Mouse (Mus musculus): ENCODE results near the gene Tspan4.
A peak's percentile ranks its signal among the peaks of the same experiment; 100 is the strongest.
"Not testable (repeated sequence)": the region's sequence is repeated elsewhere in the genome, so short reads cannot be mapped to it uniquely, and the experiment has no call there.

Gene Tspan4

GRCm38 (mm10) chr7:141438201-141438968, 36.7 kb upstream of the Tspan4 start:
- peak; percentile 15; the same call in 1 of the 2 replicates for ATAC-seq (ENCODE audit: insufficient number of reproducible peaks, low FRiP score, low TSS enrichment)

GRCm38 (mm10) chr7:141439140-141439679, 35.8 kb upstream of the Tspan4 start:
- ATAC-seq (ENCODE audit: insufficient number of reproducible peaks, low FRiP score, low TSS enrichment) = no peak

- no peak for ATAC-seq (ENCODE audit: insufficient number of reproducible peaks, low FRiP score, low TSS enrichment)
Measured at GRCm38 (mm10) chr7:141439811-141440210, 35.2 kb upstream of the Tspan4 start.

- ATAC-seq (ENCODE audit: insufficient number of reproducible peaks, low FRiP score, low TSS enrichment) = no peak
Measured at GRCm38 (mm10) chr7:141440613-141441012, 34.4 kb upstream of the Tspan4 start.

DNA sequence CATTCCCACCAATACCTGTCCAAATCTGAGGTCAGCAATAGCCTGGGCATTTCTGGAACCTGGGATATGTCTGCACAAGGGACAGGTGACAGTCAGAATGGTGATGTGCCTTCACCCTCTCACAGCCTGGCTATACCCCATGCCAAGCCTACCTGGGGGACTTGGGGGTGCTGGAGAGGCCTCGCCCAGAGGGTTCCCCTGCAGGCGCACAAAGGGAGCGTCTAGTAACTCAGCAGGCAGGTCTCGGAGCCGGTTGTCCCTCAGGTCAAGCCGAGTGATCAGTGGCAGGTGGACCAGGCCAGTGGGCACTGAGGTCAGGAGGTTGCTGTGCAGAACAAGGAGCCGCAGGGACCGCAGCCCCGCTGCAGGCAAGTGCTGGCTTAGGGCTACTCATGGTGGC, 33.6 kb upstream of the Tspan4 start:
- no peak for ATAC-seq (ENCODE audit: insufficient number of reproducible peaks, low FRiP score, low TSS enrichment)

- ATAC-seq (ENCODE audit: insufficient number of reproducible peaks, low FRiP score, low TSS enrichment) = no peak
Measured at GRCm38 (mm10) chr7:141442199-141442598, 32.8 kb upstream of the Tspan4 start.

- ATAC-seq (ENCODE audit: insufficient number of reproducible peaks, low FRiP score, low TSS enrichment) = no peak
Measured at GRCm38 (mm10) chr7:141443081-141443821, 31.8 kb upstream of the Tspan4 start.

GRCm38 (mm10) chr7:141443828-141444237, 31.2 kb upstream of the Tspan4 start, which contains the start of gene Pidd1:
Gene Pidd1 (minus strand): TSS chr7:141444025.
- ATAC-seq (ENCODE audit: insufficient number of reproducible peaks, low FRiP score, low TSS enrichment) = no peak

DNA sequence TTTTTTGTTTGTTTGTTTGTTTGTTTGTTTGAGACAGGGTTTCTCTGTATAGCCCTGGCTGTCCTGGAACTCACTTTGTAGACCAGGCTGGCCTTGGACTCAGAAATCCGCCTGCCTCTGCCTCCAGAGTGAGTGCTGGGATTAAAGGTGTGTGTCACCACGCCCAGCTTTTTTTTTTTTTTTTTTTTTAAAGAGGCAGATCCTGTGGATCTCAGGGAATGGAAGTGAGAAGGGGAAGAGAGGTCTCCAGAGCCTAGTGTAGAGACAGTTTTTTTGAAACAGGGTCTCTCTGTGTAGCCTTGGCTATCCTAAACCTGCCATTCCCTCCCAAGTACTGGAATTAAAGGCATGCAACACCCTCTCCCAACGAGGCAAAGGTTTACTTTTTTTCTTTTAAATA, 28.7 kb upstream of the Tspan4 start:
- not testable (repeated sequence) for ATAC-seq (ENCODE audit: insufficient number of reproducible peaks, low FRiP score, low TSS enrichment)

DNA sequence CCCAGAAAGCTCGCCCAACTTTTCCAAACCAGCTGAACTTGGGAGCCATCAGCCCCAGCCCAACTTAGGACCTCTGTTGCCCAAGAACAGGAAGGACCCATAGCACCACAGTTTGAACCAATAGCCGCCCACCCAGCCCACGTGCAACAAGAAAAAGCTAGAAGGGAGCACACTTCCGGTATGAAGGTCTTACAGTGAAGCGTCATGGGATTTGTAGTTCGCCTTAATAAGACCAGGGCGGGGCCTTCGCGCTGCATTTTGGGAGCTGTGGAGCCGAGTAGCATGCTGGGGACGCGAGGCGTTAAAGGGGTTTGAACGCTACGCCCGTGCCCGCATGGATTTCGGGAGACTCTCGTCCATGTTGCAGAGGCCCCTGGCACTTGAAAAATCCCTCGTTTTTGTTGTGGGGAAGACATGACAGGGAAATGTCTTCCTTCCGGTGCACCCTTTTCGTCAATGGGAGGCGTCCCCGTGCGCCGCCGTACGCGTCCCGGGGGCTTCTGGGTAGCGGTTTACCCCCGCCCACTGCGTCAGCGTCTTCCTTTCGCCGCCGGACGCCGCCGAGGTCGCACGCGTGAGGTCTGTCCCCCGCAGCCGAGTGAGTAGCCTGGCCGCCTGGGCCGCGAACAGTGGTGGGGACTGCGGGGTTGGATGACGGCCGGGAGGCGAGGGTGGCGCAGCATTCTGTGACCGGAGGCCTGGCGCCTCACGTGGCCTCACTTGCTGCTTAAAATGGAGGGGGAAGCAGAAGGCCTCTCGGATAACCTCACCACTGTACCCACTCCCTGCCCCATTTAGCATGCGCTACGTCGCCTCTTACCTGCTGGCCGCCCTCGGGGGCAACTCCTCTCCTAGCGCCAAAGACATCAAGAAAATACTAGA, 27.7 kb upstream of the Tspan4 start, which contains the start of gene Rplp2:
TSS of gene Rplp2 (plus strand) at position 261 of the 882 bp plus-strand sequence.
- peak; percentile 88 for ATAC-seq (ENCODE audit: insufficient number of reproducible peaks, low FRiP score, low TSS enrichment)

- ATAC-seq (ENCODE audit: insufficient number of reproducible peaks, low FRiP score, low TSS enrichment) = no peak
Measured at GRCm38 (mm10) chr7:141451928-141452327, 23.1 kb upstream of the Tspan4 start.

DNA sequence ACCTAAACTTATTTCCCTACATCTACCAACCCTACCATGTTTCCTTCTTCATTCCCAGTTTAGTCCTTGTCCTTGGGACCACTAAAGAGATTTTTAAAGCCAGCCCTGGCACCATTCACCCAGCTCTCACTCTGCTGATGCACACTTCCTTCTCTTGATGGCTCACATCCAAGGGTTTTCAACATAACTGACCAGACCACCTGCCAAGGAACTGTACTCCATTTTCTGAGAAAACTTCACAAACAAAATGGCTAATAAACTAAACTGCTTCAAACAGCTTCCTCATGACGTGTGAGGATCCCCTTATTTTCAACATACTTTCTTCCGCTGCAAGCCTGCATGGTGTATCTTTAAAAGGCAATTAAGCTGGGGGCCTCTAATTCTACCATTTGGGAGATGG, 21.4 kb upstream of the Tspan4 start:
- ATAC-seq (ENCODE audit: insufficient number of reproducible peaks, low FRiP score, low TSS enrichment) = no peak

DNA sequence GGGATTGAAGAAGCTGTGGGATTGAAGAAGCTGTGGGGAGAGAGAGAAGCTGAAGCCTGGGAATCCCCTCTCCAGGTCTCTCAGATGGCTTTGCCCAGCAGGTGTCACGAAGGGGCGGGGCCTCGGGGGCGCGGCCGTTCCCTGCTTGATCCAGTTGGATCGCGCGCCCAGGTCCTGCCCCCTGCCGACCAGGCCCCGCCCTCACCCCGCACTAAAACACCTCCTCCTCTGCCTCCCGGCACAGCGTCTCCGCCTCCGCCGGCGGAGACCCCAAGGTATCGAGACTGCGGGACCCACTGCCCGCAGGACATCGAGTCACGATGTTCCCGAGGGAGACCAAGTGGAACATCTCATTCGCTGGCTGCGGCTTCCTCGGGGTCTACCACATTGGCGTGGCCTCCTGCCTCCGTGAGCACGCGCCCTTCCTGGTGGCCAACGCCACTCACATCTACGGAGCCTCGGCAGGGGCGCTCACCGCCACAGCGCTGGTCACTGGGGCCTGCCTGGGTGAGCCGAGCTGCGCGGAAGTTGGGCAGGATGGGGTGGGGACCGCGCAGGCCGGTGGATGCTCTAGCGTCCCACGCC, 20.0 kb upstream of the Tspan4 start, which contains the start of gene Pnpla2:
TSS of gene Pnpla2 (plus strand) at position 232 of the 585 bp plus-strand sequence.
- peak; percentile 16; the same call in 1 of the 2 replicates for ATAC-seq (ENCODE audit: insufficient number of reproducible peaks, low FRiP score, low TSS enrichment)

- ATAC-seq (ENCODE audit: insufficient number of reproducible peaks, low FRiP score, low TSS enrichment) = peak; percentile 13; the same call in 1 of the 2 replicates
Measured at GRCm38 (mm10) chr7:141455610-141456314, 19.3 kb upstream of the Tspan4 start.

- ATAC-seq (ENCODE audit: insufficient number of reproducible peaks, low FRiP score, low TSS enrichment) = no peak
Measured at GRCm38 (mm10) chr7:141456739-141457138, 18.3 kb upstream of the Tspan4 start.

- ATAC-seq (ENCODE audit: insufficient number of reproducible peaks, low FRiP score, low TSS enrichment) = no peak
Measured at GRCm38 (mm10) chr7:141457236-141457635, 17.8 kb upstream of the Tspan4 start.

DNA sequence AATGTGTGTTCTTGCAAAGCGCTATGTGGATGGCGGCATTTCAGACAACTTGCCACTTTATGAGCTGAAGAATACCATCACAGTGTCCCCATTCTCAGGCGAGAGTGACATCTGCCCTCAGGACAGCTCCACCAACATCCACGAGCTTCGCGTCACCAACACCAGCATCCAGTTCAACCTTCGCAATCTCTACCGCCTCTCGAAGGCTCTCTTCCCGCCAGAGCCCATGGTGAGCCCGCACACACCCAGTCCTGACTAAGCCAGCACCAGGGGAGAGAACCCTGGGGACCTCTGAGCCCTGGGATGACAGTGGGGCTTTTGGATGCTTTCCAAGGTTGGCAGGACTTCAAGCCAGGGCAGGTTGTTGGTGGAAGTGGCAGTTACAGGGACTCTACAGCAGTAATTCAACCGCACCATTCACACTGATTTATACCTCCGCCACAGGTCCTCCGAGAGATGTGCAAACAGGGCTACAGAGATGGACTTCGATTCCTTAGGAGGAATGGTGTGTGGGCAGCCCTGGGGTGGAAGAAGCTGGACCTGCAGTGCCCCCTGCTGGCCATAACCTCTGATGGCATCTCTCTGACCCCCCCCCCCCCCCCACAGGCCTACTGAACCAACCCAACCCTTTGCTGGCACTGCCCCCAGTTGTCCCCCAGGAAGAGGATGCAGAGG, 16.9 kb upstream of the Tspan4 start:
- no peak for ATAC-seq (ENCODE audit: insufficient number of reproducible peaks, low FRiP score, low TSS enrichment)

DNA sequence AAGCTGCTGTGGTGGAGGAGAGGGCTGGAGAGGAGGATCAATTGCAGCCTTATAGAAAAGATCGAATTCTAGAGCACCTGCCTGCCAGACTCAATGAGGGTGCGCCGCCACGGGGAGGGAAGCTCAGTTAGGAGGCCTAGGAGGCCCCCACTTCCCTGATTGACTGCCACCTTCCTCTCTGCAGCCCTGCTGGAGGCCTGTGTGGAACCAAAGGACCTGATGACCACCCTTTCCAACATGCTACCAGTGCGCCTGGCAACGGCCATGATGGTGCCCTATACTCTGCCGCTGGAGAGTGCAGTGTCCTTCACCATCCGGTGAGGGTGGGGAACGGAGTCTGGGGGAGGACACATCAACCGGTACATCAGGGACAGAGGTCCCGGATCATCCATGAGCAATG, 16.4 kb upstream of the Tspan4 start:
- ATAC-seq (ENCODE audit: insufficient number of reproducible peaks, low FRiP score, low TSS enrichment) = no peak
